Mouse (Mus musculus) ES-E14 (cell line): ENCODE data around the gene Tmem132c.

ENCODE experiments used
- CHD2 ChIP-seq: IDR thresholded peaks from 2 replicates; pipeline ENCODE4 v1.6.1; 2014; ENCODE audit warnings: mild to moderate bottlenecking, low read depth, low read length, inconsistent platforms
- HCFC1 ChIP-seq: IDR thresholded peaks from 2 replicates; pipeline ENCODE4 v1.6.1; 2012; ENCODE audit warnings: low read length, inconsistent platforms, borderline replicate concordance; ENCODE audit not compliant: insufficient read depth
- ZC3H11A ChIP-seq: IDR thresholded peaks from 2 replicates; pipeline ENCODE4 v1.6.1; 2012; ENCODE audit warnings: low read depth, mild to moderate bottlenecking, inconsistent platforms, low read length, borderline replicate concordance
- ZNF384 ChIP-seq: IDR thresholded peaks from 2 replicates; pipeline ENCODE4 v1.6.1; 2012; ENCODE audit warnings: low read depth, low read length, inconsistent platforms

DNA sequence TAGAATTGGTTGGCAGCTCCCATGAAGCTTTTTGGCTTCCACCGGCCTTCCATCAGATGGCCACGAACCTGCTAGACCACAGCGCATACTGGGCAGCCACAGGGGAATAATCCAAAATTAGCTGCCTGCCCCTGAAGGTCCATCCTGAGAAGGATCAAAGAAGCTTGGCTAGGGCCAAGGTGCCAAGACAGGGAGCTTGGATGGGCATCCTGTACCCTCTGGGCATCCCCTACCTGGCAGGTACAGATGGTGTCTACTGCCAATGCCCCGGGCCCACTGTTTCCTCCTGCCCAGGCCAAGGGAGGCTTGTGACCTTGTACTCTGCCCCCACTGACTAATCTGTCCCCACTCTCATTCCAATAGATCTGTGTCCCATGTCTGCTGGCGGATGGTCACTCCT, 195.2 kb downstream of the Tmem132c start:
- no peak for TF ChIP-seq ZNF384
- TF ChIP-seq ZC3H11A = no peak
- TF ChIP-seq HCFC1 = no peak
- no peak for TF ChIP-seq CHD2
